Mouse (Mus musculus): ENCODE measurements around the gene Ankrd34a.

DNA sequence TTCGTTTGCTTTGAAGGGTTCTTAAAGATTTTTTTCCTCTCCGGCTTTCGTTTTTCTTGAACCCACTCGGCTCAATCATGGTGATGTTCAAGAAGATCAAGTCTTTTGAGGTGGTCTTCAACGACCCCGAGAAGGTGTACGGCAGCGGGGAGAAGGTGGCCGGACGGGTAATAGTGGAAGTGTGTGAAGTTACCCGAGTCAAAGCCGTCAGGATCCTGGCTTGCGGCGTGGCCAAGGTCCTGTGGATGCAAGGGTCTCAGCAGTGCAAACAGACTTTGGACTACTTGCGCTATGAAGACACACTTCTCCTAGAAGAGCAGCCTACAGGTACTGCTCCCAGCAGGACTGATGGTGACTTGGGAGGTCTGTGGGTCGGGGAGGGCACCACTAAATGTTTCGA is 38.3 kb upstream of the Ankrd34a start:
- no peak for TF ChIP-seq POLR2A (IDR thresholded peaks at IDR 0.05; ENCODE audit: low read depth, low read length)
- 0 out of 2 replicates have a peak, but pooled peaks have one; percentile 1 for TF ChIP-seq CTCF (IDR thresholded peaks at IDR 0.05; ENCODE audit: extremely low read depth, insufficient read length, insufficient replicate concordance, low read depth, low read length)

All from small intestine, adult 2 months (tissue).